Mouse (Mus musculus) mouse trophoblast stem cell (cell line): ENCODE data around the gene Cep41.

Experiments
- in situ Hi-C, 2 experiments: fragments of 300-500 bp; cut with MseI, MboI; formaldehyde crosslinking; loops; 2 replicates in 1 of 2; 3 replicates in 1 of 2; pipeline ENCODE4 v1.15.1; 2025

Cep41 gene

DNA sequence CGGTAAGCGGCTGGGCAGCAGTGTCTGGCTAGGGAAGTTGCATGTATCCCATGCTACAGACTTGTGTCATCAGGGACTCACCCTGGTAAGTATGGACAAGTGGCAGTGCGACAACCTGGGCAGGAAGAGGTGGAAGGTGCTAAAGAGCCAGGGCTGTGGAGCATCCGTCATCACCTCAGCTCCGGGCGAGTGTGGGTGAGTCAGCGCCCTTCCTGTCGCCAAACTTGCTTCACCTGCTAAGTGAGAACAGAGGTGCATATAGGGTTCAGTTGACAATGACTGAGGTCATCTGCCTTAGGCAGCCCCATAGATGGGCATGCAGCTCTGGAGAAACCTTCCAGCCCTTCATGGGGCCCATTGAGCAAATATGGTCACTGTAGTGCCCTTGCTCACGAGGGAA, 68.8 kb downstream of the Cep41 start:
- in situ Hi-C loops, result no loop called here

DNA sequence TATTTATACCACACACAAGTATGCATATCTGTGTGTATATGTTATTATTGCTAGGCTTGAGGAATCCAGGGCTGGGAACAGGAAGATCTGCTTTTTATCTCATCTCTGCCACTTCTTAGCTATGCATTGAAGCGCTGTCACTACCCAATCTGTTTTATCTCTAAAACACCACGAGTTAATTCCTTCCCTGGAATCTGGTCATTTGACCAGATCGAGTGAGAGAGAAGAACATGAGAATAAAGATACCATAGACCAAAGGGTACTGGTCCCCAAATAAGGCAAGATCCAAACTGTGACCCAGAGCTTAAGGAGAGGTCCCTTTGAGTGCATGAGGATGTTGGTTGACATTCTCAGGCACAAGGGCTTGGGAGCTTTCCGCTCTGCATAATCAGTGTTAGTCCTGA, 71.6 kb downstream of the Cep41 start:
- in situ Hi-C loops, result no loop called here

DNA sequence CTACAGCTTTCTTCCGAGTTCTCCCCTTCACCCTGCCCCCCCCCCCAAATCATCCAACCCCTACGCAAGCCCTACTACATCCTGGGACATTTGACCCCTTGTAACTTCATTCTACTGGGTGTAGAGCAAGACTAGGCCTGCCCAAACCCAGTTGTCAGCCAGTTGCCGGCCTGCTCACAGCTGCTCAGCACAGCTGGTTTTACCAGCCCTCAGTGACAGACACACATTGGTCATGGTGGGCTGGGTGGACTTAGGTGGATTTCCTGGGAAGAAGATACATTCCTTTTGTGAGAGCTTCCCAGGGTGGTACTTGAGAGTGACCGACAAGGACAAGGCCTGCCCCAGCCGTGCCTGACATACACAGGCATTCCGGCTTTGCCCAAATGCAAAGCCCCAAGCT, 72.6 kb downstream of the Cep41 start:
- in situ Hi-C loops, result no loop called here

DNA sequence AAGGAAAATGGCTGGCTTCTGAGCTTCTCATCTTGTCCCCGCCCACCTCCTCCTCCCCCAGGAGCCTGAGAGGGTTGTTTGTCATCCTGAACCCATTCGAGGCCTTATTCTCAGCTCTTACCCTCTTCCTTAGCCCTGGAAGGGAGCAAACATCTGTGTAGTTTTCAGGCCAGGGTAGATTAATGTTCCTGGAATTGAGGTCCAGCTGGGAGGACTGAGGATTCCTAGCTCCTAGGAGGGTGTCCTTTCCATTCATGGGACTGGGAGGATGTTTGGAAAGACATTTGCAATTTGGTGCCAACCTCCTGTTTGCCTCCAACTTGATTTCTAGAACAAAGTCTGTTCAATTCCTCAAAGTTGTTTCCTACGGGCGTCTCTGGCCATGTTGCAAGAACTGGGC, 73.0 kb downstream of the Cep41 start:
- in situ Hi-C loops, result no loop called here

DNA sequence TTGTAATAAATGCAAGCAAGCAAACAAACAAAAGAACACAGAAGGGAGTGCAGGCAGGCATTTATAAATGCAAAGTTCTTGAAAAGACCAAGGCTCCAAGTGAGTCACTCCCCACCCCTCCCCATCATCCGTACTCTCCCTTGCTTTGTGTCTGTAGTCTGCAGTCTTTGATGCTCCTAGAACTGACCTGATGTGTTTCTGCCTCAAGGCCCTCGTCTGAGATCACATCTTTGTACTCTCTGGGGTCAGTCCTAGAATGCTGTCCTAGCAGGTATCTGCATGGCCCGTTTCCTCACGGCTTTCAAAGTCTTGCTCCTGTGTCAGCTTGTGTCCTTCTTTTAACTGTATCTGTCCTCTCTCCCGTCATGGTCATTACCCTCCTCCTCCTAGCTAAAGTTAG, 73.9 kb downstream of the Cep41 start:
- in situ Hi-C loops, result no loop called here

DNA sequence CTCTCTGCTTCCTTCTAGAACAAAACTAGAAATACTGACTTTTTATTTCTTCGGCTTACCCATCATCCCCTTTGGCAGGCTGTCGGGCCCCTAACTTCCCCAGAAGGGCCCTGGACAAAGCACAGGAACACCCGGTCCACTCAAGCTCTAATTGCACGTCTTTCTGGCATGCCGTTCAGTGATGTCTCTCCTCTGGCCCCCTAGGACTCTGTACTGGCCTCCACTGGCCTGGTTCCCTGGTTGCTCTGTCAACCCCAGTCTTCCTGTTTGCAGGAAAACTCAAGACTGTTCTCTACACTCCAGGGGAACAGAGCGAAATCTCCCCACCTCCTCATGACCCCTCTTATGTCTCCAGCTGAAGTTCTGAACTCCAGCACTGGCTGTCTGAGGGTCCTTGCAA, 74.8 kb downstream of the Cep41 start:
- in situ Hi-C loops, result no loop called here

DNA sequence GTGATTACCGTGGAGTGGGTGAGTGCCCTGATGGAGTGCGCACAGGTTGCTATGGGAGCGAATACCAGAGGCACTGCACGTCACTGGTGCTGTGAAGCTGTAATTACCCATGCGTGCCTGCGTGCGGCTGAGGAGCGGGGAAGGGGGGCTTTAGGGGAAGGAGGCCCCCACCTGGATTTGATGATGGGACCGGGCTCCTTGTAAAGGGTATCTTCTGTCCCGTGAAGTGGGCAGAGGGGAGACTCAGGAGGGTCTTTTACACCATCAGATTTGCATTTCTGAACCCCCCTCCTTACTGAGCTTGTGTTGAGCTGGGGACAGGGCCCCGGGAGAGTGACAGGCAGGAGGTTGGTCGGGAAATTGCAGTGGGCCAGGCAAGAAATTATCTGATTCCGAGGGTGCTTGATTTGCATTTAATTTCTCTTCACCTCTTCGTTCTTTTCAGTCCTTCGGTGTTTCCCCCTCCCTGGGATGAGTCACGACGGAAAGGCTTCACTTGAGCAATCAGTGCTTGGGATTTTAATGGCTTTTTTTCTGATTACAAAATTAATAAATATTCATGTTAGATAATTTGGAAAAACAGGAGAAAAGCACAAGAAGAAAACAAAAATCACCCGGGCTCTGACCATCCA, 75.5 kb downstream of the Cep41 start:
- in situ Hi-C loops, result no loop called here

DNA sequence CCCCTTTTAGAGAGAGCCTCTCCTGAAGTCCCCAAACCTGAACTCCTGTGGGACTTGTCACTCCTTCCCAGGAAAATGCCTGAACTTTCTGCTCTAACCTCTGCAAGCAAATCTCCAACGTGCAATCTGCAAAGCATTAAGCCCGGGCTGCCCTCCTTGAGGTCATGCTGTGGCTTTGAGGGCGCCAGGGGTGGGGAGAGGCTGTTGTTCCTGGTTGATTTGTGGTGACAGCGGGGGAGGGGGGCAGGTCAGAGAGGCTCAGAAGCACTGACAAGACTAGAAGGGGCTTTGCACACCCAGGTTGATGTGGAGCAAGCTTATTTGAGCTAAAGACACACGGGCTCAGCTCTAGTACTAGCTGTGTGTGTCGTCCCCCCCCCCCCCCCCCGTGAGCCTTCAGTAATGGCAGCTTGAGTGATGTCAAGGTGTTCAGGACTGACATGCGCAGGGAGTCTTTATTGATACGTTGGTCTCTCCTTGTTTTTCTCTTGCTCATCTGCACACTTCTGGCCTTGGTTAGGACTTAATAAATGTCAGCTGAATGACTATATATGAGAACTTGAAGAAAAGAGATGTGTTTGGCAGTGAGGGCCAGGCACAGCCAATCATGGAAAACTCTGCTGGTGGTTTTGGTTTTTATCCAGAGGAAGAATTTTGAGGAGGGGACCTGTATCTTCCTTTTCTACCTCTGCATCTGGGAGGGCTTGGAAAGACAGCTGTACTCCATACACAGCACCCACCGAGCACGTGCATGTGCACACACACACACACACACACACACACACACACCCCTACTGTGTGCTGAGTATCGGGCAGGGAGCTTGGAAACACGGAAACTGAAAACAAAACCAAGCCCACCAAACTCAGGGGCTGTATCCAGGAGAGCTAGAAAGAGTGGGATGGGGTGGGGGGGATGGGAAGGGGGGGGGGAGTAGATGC, 76.3 kb downstream of the Cep41 start:
- in situ Hi-C loops, result no loop called here

DNA sequence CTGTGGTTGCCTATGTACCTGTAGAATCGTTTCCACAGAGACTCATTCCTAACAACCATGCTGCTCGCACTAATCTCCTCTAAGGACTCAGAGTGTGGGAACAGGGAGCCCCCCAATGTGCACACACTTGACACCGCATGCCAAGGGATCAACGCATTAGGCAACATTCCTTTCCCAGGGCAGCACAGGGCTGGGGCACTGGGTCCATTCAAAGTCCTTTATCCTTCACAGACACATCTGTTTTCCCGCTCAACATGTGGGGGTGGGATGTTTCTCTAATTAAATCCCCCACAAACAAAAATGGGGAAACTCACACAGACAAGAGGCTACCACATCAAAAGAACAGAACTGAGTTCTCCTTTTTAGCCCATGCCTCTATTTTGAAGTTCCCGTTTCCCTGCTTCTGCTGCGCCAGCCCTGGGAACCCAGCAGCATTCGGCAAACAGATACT, 77.0 kb downstream of the Cep41 start:
- in situ Hi-C loops, result no loop called here

DNA sequence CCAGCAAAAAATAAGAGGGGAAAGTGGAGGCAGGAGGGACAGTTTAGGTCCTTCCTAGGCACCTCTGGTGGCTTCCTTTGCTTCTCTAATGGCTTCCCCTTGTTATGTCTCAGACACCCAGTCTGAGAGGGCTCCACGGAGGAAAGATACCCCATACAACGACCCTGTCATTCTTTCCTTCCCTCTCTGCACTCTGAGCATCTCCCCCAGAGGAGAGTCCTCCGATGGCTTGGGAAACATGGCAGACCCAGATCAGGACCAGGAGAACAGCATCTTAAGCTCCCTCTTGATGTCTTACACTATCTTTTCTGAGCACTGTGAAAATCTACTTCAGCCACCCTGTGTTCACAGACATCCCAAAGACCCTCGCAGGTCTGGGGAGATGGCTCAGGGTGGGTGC, 77.8 kb downstream of the Cep41 start:
- in situ Hi-C loops, result no loop called here

DNA sequence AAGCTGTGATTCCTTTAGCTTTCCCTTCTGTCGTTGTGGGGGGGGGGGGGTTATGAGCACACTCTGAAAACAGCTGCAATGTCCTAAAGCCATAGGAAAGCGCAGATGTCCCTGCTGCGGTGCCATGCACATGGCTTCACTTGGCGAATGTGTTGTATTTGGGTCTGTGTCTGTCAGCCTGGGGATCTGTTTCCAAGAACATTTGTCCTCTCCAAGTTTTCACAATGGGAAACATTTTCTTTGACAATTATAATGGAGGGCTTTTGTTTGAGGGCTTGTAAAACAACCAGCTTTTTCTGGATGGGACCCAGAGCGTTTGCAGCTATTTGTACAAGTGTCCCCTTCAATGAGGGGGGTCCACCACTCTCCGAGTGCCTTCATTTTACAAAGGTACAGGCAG, 79.3 kb downstream of the Cep41 start:
- in situ Hi-C loops, result no loop called here

DNA sequence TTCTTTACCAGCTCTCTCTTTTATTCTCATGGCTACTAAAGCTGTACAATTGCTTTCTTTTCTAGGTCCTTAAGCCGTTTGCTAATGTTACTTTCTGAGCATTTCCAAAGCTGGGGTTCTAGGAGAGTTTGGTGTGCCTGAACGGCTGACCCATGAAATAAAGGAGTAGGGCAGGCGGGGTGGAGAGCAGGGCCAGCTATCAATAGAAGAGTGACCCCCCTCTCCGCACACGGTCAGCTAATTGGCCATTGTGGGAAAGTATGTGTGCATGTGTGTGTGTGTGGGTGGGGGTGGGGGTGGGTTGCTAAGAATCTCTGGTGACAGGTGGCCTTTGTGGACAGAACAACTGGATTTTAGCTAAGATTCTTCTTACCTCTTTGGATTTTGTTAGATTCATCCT, 82.3 kb downstream of the Cep41 start:
- in situ Hi-C loops, result no loop called here

DNA sequence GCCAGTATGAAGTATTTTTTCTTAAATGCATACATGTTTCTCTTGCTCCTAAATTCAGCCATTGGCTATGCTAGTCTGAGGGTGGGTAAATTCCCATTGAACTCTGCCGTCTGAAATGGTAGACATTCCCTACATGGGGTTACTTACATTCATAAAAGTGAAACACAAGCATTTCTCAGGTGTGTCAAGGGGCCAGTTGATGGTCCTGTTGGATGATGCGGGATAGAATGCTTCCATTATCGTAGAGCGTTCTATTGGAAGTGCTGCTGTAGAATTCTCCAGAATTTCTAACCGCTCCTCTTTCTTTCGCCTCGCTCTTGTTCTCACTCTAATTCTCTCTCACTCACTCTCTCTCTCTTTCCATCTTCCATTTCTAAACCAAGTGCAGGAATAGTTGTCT, 82.8 kb downstream of the Cep41 start, which contains the start of gene Cpa5:
Gene Cpa5, plus strand, starts transcription at position 301 of the 400 bp plus-strand sequence.
- in situ Hi-C loops, result no loop called here

DNA sequence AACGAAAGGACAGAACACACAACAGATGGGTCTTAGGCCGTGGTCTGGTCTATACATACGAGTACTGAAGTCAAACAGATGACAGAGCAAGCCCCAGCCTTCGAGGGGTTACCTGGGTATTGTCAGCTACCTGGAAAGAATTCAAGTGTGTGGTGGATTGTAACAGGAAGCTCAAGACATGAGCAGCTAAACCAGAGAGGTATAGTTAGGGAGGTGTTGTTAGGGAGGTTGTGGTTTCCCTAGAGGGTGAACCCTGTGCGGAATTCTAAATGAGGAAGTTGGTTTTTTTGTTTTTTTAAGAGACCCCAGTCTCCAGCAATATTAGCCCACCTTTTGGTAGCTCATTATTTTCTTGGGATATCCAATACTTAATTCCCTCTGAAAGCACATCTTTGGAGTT, 87.9 kb downstream of the Cep41 start:
- in situ Hi-C loops, result no loop called here

DNA sequence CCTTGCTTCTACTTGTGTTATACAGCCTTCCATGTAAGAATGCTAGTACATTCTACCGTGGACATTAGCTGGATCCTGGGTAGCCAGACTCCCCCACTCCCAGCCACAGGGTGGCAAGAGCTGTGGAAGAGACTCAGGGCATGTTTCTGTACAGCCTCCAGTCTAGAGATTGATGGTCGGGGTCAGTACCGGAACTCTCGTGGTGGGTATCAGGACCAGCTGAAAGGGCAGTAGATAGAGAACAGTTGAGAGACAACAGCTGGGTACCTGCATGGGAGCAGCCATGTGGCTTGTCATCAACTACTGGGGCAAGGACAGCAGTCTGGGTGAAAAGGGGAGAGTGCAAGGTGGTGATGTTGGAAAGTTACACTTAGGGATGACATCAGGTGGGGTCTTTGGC, 88.4 kb downstream of the Cep41 start:
- in situ Hi-C loops, result no loop called here

DNA sequence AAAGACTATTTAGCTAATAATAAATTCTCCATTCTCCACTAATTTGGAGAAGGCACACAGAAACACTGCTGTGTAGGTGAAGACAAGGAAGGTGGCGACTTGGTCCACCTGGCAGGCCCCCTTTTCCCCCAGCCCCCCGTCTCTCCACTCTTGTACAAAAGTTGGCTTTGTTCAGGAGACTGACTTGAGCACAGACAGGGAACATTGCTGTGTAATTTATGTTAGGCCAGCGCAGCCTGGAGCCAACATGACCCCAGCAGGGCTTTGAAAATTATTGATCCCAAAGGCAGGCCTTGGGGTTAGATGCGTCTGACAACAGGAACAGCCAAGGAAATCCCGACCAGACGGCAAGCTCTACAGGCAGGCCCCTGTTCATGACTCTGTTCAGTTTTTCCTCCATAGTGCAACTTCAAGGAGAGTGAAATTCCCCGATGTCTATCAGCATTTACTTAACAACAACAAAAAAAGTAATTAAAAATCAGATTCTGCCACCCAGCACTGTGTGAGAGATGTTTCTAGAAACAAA, 89.1 kb downstream of the Cep41 start:
- in situ Hi-C loops, result no loop called here
